Mouse (Mus musculus) mature B cell (primary cell): Measurements from ENCODE around the gene Stk10.

Experiments used
- in situ Hi-C: fragments of 300-500 bp; cut with MboI; formaldehyde crosslinking; loops from 2 replicates; pipeline ENCODE4 v1.14.3; 2019

Gene Stk10

DNA sequence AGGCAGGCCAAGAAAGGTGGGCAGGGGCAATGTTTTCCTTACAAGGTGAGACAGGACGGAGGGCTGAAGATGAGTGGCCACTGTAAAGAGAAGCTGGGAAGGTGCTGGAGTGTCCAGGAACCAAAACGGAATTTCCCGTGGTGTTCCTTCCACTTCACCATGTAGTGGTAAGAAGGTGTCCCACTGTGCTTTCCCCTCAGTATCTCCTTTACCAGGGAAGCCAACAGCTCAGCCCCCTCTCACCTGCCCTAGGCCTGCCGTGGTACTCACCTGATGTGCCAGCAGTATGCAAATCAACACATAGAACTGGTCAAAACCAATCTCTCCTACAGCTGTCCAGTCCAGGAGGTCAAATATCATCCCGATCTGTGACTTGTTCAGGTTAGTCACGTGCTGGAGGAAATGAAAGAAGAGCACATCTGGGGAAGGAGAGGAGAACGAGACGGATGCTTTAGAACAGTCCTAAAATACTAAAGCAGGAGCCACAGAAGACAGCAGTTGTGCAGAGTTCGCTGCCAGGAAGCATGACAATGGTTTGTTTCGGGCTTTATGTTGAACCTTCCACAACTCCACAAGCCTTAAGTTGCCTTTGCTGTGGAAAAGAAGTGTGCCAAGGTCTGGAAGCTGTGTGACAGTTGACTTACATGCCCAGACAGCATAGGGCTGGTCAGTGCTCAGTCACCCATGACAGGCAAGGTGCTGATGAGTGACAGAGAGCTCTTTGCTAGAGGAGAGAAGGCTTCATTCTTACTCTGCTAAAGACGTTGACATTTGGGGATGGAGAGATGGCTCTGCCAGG is 8.8 kb upstream of the Stk10 start:
- in situ Hi-C loops = no loop called here

DNA sequence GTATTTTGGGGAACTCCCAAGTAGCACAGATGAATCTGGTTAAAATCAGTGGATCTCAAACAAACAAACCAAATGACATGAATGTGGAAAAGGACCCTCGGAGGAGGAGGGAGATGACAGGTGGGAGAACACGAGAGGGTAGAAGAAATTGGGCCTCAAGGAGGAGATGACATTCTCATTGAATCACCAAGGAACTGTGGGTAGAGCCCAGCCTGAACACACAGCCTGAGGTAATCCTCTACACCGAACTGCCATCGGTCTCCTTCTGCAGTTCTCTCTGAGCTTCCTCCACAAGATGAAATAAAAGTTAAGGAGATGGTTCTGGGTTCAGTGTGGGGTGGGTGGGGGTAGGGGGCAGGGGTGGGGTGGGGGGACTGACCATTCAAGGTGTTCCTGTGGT is 6.1 kb upstream of the Stk10 start:
- in situ Hi-C loops = no loop called here

DNA sequence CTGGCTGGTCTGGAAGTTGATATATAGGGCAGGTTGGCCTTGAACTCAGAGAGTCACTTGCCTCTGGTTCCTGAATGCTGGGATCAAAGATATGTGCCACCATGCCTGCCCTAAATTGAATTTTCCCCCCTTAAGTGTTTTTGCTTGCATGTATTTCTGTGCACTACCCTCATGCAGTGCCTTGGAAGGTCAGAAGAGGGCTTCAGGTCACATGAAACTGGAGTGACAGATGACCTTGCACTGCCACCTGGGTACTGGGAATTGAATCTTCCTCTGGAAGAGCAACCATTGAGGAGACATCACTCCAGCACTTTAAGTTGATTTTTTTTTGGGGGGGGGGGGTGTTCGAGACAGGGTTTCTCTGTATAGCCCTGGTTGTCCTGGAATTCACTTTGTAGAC is 3.0 kb upstream of the Stk10 start:
- in situ Hi-C loops = loop anchor here (10.0 kb wide), 1 partner anchor 65 kb away; no protein-coding TSS in a partner anchor

DNA sequence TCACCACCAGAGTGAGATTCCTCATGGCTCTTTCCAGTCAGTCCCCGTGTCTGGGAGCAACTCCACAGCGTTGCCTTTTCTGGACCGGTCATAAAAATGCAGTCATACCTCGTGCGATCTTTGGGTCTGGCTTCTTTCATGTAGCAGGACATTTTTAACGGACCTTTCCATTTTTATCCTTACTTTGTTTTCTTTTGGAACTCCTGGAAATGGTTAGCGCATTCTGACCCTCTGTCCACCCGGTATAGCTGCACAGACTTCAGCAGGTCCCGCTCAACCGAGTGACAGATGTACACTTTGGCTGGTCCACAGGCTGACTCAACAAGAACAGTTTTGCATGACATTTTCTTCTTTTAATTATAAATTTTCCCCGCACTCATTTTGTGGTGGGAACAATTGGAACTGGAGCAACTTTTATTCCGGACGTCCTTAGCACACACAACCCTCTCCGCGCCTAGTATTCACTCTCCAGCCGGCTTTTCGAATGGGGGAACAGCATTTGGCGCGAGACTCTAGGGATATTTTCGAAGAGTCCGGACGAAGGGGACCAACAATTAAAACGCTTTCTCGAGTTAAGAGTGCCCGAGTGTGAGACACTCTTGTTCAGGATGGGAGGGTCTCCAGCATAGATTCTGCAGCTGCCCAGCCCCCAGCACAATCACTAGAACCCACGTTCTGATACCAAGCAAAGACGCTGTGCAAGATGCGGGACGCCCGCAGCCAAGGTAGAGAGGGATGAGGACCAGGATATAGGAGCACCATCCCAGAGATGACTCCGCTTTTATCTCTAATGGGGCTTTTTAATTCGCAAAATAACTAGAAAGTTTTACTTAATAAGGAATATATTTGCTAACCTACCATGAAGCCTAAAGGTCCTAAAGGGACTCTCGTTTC is 987 bp upstream of the Stk10 start, which contains the start of gene Efcab9:
Gene Efcab9 (minus strand): TSS at position 211 of the 894 bp plus-strand sequence.
- in situ Hi-C loops = loop anchor here (10.0 kb wide), 1 partner anchor 63 kb away; no protein-coding TSS in a partner anchor

DNA sequence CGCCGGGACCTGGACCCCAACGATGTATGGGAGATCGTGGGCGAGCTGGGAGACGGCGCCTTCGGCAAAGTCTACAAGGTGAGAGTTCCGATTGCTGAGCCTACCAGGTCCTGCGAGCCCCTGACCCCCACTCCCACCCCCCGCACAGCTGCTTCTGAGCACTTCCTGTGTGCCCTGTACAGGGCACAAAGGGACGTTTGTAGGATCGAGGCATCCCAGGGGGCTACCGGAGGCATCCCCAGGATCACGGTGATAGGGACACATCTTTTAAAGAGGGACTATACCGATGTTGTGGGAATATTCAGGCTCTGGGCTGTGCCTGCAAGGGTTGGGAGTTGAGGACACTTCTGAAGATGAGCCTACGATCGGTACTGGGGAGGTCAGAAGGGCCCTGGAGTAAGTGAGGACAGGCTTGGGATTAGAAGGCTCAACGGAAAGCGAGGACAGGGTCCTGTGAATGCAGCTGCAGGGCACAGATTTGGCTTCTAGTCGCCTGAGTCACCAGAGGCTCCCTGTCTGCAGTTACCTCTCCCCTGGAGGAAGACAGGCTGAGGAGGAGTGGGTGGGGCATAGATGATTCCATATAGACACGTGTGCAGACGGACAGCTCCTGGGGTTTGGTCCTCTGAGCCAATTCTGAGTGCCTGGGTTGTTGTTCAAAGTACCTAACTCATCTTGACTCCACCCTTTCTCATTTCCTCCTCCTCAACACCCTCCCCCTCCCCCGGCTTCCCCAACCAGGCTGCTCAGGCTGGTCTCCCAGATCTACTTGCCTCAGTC is 567 bp downstream of the Stk10 start:
- in situ Hi-C loops = loop anchor here (10.0 kb wide), 1 partner anchor 61 kb away; no protein-coding TSS in a partner anchor

DNA sequence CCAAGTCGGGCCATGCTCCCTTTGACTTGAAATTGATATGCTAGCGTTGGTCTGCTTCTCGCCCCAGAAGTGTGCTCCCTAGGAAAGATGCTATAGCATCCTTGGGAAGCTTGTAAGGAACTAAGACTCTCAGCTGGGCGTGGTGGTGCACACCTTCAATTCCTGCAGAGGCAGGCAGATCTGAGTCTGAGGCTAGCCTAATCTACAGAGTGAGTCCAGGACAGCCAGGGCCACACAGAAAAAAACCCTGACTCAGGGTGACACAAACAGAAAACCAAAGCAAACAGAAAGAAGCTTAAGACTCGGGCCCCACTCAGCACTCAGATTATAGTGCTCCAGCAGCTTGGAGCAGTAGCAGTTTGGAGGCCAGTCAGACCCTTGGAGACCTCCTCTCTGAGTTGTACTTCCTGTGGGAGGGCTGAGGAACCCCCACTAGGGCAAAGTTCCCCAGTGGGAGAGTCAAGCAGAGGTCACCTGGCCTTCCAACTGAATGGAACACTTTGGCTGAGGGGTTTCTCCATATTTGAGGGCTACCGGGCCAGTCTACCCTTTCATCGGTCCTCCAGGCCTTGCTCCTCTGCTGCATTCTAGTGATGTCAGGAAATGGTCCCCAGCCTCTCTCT is 1.5 kb downstream of the Stk10 start:
- in situ Hi-C loops = loop anchor here (10.0 kb wide), 1 partner anchor 60 kb away; no protein-coding TSS in a partner anchor

DNA sequence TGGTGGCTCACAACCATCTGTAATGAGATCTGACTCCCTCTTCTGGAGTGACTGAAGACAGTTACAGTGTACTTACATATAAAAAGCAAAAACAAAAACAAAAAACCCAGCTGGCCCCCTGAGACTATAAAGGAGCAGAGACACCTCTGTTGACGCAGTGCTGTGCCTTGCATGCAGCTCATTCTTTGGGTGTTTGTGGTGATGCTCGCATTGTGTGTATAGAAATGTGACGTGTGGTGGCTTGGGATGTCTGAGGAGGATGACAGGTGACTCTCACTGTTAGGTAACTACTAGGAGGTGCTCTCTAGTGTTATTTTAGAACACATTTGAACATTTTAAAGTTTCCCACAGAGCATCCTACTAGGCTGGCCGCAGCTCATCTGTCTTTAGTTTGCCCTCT is 2.5 kb downstream of the Stk10 start:
- in situ Hi-C loops = loop anchor here (10.0 kb wide), 1 partner anchor 59 kb away; no protein-coding TSS in a partner anchor

DNA sequence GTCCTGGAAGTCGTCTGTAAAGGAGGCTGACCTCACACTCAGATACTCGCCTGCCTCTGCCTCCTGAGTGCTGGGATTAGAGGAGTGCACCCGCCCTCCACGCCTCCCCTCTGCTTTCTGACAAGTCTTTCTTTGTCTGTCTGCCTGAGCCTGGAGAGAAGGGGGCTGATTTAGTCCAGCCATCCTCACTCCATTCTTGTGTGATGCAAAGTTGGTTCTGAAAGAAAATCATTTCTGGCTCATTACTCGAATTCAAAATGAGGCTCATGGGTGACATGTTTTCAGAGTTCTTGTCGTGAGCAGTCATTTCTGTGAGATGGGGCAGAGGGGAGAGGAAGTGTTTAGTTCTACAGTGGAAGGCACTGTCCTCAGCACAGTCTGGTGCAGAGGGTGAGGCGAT is 3.8 kb downstream of the Stk10 start:
- in situ Hi-C loops = loop anchor here (10.0 kb wide), 1 partner anchor 58 kb away; no protein-coding TSS in a partner anchor

DNA sequence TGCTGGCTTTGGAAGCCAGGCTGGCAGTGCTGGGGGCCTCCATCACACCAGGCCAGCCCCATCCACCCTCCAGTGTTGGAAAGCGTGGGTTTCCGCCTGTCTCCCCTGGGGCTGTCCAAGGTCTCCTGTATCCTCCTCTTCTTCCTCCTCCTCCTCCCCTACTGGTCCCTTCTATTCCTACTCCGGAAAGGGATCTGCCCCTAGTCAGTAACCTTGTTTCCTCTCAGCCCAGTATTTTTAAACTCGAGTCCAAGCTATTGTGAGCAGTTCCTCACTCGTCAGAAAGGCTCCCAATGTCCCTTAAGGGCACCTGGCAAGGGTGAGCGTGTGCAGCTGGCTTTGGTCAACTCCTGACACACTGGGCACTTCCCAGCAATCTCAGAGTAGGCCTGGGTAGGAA is 5.3 kb downstream of the Stk10 start:
- in situ Hi-C loops = loop anchor here (10.0 kb wide), 1 partner anchor 56 kb away; no protein-coding TSS in a partner anchor

DNA sequence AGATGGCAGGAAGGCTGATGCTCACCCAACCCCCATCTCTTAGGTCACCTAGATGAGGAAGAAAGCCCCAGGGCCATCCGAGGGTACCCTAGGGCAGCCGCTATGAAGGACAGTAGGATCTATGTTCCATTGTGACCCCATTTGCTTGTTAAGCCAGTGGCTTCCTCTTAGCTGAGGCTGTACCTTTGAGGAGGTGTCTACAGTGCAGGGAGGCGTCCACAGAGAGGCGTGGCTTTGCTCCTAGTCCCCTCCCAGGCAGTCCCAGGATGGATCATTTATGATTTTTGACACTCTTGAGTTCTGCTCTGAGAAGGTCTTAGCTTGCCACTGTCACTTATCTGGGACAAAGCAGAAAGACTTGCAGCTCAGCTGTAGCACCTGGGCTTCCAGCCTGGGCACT is 5.7 kb downstream of the Stk10 start:
- in situ Hi-C loops = loop anchor here (10.0 kb wide), 1 partner anchor 56 kb away; no protein-coding TSS in a partner anchor

DNA sequence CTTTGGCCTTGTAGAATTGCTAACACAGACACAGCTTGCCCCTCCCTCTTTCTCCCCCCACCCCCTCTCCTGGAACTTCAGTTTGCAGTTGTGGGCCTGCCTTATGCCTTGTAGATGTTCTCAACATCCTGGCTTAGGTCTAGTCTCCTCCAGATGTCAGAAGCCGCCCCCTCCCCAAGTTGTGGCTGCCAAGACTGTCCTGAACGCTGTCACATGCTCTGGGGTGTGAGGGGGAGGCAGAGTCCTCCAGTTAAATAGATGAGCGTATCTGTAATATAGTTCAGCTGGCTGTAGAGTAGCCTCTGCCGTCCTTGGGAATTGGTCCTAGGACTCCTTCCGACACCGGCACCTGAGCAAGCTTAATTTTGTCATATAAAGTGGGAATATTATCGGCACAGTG is 6.6 kb downstream of the Stk10 start:
- in situ Hi-C loops = loop anchor here (10.0 kb wide), 1 partner anchor 55 kb away; no protein-coding TSS in a partner anchor

DNA sequence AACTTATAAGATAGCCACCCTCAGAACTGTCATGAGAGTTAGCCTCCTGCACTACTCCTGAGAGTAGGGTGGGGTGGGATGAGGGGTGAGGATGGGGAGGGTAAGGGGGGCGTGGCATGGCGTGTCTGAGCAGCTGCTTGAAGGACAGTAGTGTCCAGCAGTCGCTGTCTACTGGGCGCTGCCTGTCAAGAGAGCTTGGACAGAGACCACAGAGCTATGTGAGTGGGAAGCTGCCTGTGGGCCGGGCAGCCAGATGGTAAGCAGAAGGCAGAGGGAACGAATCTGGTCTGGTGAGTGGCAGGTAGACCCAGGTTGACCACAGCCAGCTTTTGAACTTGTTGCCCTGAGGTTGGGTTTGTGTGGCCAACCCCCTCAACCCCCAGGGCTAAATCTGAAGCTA is 7.4 kb downstream of the Stk10 start:
- in situ Hi-C loops = no loop called here

DNA sequence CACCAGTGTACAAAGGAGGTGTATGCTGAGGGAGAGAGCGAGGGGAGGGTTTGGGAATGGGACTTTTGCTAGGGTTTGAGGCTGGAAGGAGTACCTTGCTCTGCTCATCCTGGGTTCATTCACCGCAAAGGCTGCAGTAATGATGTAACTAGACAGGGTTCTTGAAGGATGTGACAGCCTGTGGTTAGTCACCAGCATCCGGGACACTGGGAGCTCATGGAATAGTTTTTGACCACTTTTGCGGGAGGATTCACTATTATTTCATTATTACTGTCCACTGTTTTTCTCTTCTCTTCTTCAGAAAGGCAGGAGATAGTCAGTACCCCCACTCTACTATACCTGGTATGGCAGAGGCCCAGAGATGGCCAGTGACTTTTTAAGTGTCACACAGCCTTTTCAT is 9.1 kb downstream of the Stk10 start:
- in situ Hi-C loops = no loop called here

DNA sequence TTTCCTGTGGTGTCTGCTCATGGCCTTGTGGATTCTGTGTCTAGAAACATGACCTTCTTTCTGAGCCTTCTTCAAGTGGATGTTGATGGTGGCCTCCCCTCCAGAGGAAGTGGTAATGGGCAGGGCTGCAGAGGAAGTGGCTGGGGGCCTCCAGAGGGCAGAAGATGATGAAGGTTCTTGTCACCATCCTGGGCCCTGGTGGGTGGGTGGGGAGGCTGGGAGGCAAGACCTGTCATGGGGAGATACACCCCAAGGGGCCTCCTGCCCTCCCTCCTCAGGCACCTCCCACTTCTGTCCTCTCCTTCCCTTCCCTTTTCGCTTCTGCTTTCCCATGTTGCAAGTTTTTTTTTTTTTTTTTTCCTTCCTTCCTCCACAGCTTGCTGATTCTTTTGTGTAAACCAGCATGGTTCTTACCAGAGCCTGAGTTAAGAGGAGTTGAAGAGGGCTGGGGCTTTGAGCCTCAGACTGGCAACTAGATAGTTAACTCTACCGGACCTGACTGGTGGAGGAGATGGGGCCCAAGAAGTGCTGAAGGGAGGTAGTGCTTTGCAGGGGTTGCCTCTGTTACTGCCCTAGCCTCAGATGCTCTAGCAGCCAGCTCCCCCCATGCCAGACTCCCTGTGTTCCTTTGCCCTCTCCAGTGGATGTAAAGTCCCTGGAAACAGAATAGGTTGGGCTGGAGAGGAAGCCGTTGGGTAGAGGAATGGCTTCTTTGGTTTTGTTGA is 9.7 kb downstream of the Stk10 start:
- in situ Hi-C loops = no loop called here

DNA sequence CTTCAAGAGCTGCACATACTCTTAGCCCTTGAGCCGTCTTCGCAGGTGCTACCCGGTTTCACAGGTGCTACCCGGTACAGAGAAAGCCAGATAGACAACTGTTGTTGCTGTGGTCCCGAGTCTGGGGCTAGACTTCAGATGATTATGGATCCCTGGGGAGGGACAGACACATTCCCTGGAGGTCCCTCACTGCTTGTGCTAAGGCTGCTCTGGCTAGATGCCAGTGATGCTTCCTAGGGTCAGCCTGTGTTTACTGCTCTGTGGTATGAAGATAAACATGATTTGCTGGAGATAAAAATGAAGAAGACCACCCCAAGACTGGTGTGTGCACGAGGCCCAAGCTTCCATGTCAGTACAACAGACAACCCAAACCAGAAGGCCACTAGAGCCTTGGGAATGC is 10.9 kb downstream of the Stk10 start:
- in situ Hi-C loops = no loop called here

DNA sequence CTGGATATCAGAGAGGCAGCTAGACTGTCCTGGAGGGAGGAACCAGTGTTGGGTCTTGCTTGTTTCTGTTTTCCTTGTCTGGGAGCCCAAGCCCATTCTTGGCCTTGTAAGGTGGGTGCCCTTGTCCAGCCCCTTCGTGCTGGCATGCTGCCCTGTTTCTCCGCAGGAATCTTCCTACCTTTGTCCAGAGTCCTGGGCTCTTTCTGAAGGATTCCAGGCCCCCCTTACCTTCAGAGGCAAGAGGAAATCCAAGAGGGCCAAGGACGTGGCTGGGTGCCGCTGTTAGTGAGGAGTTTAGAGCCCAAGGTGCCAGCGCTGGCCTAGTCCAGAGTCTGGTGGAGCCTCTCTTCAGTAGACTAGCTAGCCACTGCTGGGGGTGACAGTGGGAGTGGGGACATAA is 11.4 kb downstream of the Stk10 start:
- in situ Hi-C loops = no loop called here

DNA sequence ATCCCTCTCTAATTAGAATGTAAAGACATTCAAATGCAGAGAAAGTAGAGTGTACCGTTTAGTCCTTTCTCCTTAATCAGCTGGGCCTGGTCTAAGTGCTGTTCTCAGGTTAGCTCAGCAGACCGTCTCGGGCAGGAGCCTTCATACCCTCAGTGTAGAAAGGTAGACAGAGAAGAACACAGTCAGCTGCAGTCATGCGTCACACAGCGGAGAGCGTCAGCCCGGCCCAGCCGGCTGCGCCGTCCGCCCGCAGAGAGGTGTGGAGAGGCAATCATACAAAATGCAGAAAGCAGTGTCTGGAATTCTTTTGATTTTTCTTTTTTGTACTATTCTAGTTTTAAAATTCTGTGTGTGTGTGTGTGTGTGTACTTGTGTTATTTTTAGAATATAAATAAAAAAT is 12.5 kb downstream of the Stk10 start:
- in situ Hi-C loops = no loop called here

DNA sequence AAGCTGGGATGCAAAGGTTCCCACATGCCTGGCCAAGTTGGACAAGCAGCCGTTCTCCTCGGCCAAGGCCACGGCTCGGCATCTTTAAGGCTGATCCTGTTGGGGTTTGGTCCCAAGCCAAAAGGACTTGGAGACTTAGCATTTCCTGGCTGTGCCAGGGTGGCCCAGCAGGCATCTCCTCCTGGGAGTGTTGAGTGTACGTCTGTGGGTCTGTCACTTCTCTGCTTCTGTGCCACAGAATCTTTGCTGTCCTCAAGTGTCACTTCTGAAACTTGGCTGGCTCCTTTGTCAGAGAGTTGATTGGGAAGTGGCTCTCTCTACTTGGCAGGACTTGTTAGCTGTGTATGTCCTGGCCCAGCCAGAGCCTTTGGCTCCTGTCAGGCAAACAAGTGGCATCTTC is 13.4 kb downstream of the Stk10 start:
- in situ Hi-C loops = no loop called here

DNA sequence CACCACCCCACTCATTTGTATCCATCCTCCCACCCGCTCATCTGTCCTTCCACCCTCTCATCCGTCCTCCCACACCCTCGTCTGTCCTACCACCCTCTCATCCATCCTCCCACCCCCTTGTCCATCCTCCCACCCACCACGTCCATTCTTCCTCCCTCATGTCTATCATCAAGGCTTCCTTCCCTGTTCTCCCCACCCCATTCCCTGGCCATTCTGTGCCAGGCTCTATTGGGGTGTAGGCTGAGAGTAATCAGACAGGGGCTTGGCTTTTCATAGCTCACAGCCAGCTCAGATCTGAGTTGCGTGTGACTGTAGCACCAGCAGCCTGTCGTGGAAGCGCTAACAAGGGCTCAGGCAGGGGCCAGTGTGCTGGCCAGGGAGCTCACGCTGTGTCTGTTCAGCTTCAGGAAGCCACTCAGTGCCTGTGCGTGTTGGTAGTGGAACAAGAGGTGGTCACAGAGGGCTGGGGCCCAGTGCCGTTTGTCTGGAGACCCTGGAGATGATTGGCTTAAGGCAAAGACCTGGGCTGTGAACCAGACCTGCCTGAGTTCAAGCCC is 14.4 kb downstream of the Stk10 start:
- in situ Hi-C loops = no loop called here

DNA sequence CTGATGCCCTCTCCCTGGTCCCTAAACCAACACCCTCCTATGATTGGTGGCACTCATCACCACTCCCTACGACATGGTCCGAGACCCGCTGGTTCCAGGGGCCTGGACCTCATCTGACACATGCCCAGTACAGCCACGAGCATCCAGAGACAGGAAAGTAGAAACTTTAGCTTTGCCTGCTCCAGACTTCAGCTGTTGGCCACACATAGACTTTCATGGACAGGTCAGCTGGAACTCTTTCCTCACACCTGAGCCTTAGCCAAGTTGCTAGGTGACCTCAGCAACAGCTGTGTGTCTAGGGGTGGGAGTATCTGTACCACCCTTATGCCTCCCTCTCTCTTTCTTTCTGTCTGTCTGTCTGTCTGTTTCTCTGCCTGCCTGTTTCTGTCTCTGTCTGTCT is 15.1 kb downstream of the Stk10 start:
- in situ Hi-C loops = no loop called here
